Mouse (Mus musculus) liver, embryonic 14.5 days (tissue): ENCODE measurements at regions not wholly inside any gene's neighbourhood (a gene's known extent, or its start where the extent isn't known, plus 50 kb on each side); places are given as distances from the start of the nearest gene placed in this dataset.

Experiments
- ATAC-seq: fragments of 200-750 bp; cut with Nextera tagmentation; 2 replicates; pipeline ENCODE4 v1.8.0; 2017; ENCODE audit warnings: moderate number of reproducible peaks, mild to moderate bottlenecking, moderate library complexity; ENCODE audit not compliant: insufficient read depth
- DNase-seq, 3 experiments: peaks; one replicate each; pipeline ENCODE4 v3.0.0-alpha.2; 2012 to 2013; ENCODE audit warnings: low read depth in 3 of 3, low spot score in 3 of 3
- H3K27ac ChIP-seq: fragments of 300-500 bp; sonication (generic); 2 replicates; pipeline ENCODE4 v1.5.1; 2014; ENCODE audit warnings: moderate library complexity, mild to moderate bottlenecking, control low read depth, inconsistent platforms
- H3K27me3 ChIP-seq: fragments of 300-500 bp; sonication (generic); 2 replicates; pipeline ENCODE4 v1.6.1; 2014; ENCODE audit warnings: mild to moderate bottlenecking, low read length, moderate library complexity; ENCODE audit not compliant: control insufficient read depth, insufficient read depth
- H3K36me3 ChIP-seq: fragments of 300-500 bp; sonication (generic); replicated peaks from 2 replicates; pipeline ENCODE4 v1.6.1; 2014; ENCODE audit warnings: low read depth; ENCODE audit not compliant: control insufficient read depth, insufficient read depth
- H3K4me1 ChIP-seq, 2 experiments: fragments of 200-500 bp in 1 of 2; fragments of 300-500 bp in 1 of 2; sonication (generic) in 1 of 2; replicated peaks; 2 replicates each; pipeline ENCODE4 v1.6.1; 2012 to 2014; ENCODE audit warnings: antibody characterized with exemption in 1 of 2, inconsistent platforms in 1 of 2, low read length in 1 of 2; ENCODE audit not compliant: control insufficient read depth in 2 of 2, insufficient read depth in 2 of 2
- H3K4me2 ChIP-seq: fragments of 300-500 bp; sonication (generic); 2 replicates; pipeline ENCODE4 v1.6.1; 2014; ENCODE audit warnings: low read depth, mild to moderate bottlenecking, control low read depth, moderate library complexity
- H3K4me3 ChIP-seq, 2 experiments: fragments of 200-500 bp in 1 of 2; fragments of 300-500 bp in 1 of 2; sonication (generic) in 1 of 2; 2 replicates each; pipeline ENCODE4 v1.5.1; 2012 to 2014; ENCODE audit warnings: low read depth in 2 of 2, low read length in 2 of 2, mild to moderate bottlenecking in 2 of 2, control low read depth in 1 of 2, inconsistent platforms in 1 of 2, moderate library complexity in 1 of 2; ENCODE audit not compliant: insufficient read depth in 1 of 2
- H3K9ac ChIP-seq: fragments of 300-500 bp; sonication (generic); replicated peaks from 2 replicates; pipeline ENCODE4 v1.6.1; 2014; ENCODE audit warnings: mild to moderate bottlenecking, control low read depth, moderate library complexity
- H3K9me3 ChIP-seq: fragments of 300-500 bp; sonication (generic); 2 replicates; pipeline ENCODE4 v1.6.1; 2016; ENCODE audit warnings: low read length, mixed read lengths; ENCODE audit not compliant: control insufficient read depth
- CTCF ChIP-seq: IDR thresholded peaks from 2 replicates; pipeline ENCODE4 v1.5.1; 2016; ENCODE audit warnings: antibody characterized with exemption, low read depth, control low read depth
- EP300 ChIP-seq: IDR thresholded peaks from 2 replicates; pipeline ENCODE4 v1.6.1; 2016; ENCODE audit warnings: antibody characterized with exemption, low read depth
- WGBS: fragments of 180-500 bp; shearing (Covaris S2); extraction: QIAGEN DNeasy Blood & Tissue Kit; methylation state at CpG from one replicate; pipeline ENCODE4 v1.1.7; 2014; ENCODE audit not compliant: insufficient replicate concordance; 5-methylcytosine and 5-hydroxymethylcytosine counted together

GRCm38 (mm10) chr1:41887556-41887955 lies 808.0 kb upstream of the Pou3f3 start:
- H3K4me2 ChIP-seq, result no peak overlapping the region
- no peaks in the 10 kb centered on the region for H3K9me3 ChIP-seq
- no peak overlapping the region for H3K9ac ChIP-seq
- ATAC-seq (no peak), DNase-seq (no peak)
- H3K4me1 ChIP-seq, result no peaks in the 10 kb centered on the region
- TF ChIP-seq EP300 (no peak), CTCF (no peak)
- H3K4me3 ChIP-seq, result no peak overlapping the region
- no peaks in the 10 kb centered on the region for H3K27me3 ChIP-seq
- no peaks in the 10 kb centered on the region for H3K36me3 ChIP-seq
- H3K27ac ChIP-seq, result no peak overlapping the region
- WGBS, result 72% methylated on average over 8 of the region's 8 CpGs

- no peaks in the 10 kb centered on the region for H3K36me3 ChIP-seq
- TF ChIP-seq EP300 (no peak), CTCF (no peak)
- H3K4me3 ChIP-seq, result no peak overlapping the region
- H3K27me3 ChIP-seq, result no peaks in the 10 kb centered on the region
- no peak overlapping the region for H3K4me2 ChIP-seq
- H3K27ac ChIP-seq, result no peak overlapping the region
- no peaks in the 10 kb centered on the region for H3K9me3 ChIP-seq
- WGBS, result 35% methylated on average over 2 of the region's 2 CpGs
- H3K9ac ChIP-seq, result no peak overlapping the region
- ATAC-seq (no peak), DNase-seq (no peak)
- H3K4me1 ChIP-seq, result no peaks in the 10 kb centered on the region
Measured at GRCm38 (mm10) chr1:41888213-41888612, 807.4 kb upstream of the Pou3f3 start.

GRCm38 (mm10) chr1:41888966-41889365 lies 806.6 kb upstream of the Pou3f3 start:
- Histone ChIP-seq H3K36me3 (no peaks in the 10 kb centered on the region), H3K9ac (no peak overlapping the region), H3K4me2 (no peak overlapping the region), H3K27me3 (no peaks in the 10 kb centered on the region), H3K27ac (no peak overlapping the region), H3K4me3 (no peak overlapping the region), H3K9me3 (no peaks in the 10 kb centered on the region), H3K4me1 (no peaks in the 10 kb centered on the region)
- DNase-seq (no peak), ATAC-seq (no peak)
- WGBS, result 65% methylated on average over 5 of the region's 5 CpGs
- no peak for TF ChIP-seq CTCF
- TF ChIP-seq EP300, result no peak

GRCm38 (mm10) chr1:41889940-41890339 lies 805.6 kb upstream of the Pou3f3 start:
- Histone ChIP-seq H3K9me3 (no peaks in the 10 kb centered on the region), H3K4me1 (no peaks in the 10 kb centered on the region), H3K27ac (no peak overlapping the region), H3K9ac (no peak overlapping the region), H3K4me3 (no peak overlapping the region), H3K36me3 (no peaks in the 10 kb centered on the region), H3K4me2 (no peak overlapping the region), H3K27me3 (no peaks in the 10 kb centered on the region)
- TF ChIP-seq EP300 (no peak), CTCF (no peak)
- DNase-seq (no peak), ATAC-seq (no peak)
- WGBS, result 63% methylated on average over 6 of the region's 6 CpGs

- H3K27ac ChIP-seq, result no peak overlapping the region
- no peak overlapping the region for H3K9ac ChIP-seq
- no peak for DNase-seq
- H3K4me3 ChIP-seq, result no peak overlapping the region
- H3K27me3 ChIP-seq, result no peaks in the 10 kb centered on the region
- TF ChIP-seq EP300, result no peak
- no peak for TF ChIP-seq CTCF
- H3K36me3 ChIP-seq, result no peaks in the 10 kb centered on the region
- H3K4me2 ChIP-seq, result no peak overlapping the region
- H3K9me3 ChIP-seq, result no peaks in the 10 kb centered on the region
- WGBS, result 71% methylated on average over 20 of the region's 20 CpGs
- no peak for ATAC-seq
- H3K4me1 ChIP-seq, result no peaks in the 10 kb centered on the region
Measured at GRCm38 (mm10) chr1:41890714-41891689, 804.6 kb upstream of the Pou3f3 start.
